Mouse (Mus musculus) telencephalon, adult 2 months (tissue): ENCODE results near the gene Hoxd11.

Experiments
- DNase-seq: peaks from one replicate; pipeline ENCODE4 v3.0.0-alpha.2; 2011; ENCODE audit warnings: low read depth, low spot score

The Hoxd11 gene

DNA sequence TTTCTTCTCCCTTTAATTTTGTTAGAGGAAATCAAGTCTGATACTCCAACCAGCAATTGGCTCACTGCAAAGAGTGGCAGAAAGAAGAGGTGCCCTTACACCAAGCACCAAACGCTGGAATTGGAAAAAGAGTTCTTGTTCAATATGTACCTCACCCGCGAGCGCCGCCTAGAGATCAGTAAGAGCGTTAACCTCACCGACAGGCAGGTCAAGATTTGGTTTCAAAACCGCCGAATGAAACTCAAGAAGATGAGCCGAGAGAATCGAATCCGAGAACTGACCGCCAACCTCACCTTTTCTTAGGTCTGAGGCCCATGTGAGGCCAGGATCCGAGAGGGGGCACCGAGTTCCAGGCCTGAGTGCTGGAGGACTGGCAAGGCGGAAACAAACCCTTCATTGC is 14.7 kb downstream of the Hoxd11 start:
- DNase-seq, result no peak

- DNase-seq, result no peak
These were observed 16.0 kb downstream of the Hoxd11 start for GRCm38 (mm10) chr2:74695383-74695782.

DNA sequence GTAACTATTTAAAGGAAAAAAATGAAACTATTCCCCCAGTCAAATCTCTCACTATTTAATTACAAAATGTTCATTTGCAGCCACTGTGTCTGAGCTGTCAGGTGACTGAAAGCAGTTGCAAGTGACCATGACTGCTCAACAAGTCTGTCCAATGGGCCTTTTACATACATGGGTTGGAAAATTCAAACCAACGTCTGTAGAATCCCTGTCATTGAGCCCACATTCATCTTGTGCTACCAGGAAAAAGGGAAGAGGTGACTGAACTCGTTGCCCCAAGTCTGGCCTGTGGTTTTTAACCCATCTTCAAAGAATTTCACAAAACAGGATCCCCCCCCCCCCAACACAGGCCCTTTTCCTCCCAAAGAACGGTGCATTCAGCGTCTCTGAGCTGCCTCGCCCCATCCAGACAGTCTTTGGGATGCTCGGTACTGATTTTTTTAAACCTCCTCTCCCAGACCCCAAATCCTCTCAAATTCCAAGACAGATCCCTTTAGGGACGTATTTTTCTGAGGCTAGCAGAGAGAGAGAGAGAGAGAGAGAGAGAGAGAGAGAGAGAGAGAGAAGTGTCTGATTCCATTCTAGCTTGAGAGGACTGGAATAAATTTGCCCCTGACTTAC is 16.6 kb downstream of the Hoxd11 start:
- DNase-seq, result no peak

DNA sequence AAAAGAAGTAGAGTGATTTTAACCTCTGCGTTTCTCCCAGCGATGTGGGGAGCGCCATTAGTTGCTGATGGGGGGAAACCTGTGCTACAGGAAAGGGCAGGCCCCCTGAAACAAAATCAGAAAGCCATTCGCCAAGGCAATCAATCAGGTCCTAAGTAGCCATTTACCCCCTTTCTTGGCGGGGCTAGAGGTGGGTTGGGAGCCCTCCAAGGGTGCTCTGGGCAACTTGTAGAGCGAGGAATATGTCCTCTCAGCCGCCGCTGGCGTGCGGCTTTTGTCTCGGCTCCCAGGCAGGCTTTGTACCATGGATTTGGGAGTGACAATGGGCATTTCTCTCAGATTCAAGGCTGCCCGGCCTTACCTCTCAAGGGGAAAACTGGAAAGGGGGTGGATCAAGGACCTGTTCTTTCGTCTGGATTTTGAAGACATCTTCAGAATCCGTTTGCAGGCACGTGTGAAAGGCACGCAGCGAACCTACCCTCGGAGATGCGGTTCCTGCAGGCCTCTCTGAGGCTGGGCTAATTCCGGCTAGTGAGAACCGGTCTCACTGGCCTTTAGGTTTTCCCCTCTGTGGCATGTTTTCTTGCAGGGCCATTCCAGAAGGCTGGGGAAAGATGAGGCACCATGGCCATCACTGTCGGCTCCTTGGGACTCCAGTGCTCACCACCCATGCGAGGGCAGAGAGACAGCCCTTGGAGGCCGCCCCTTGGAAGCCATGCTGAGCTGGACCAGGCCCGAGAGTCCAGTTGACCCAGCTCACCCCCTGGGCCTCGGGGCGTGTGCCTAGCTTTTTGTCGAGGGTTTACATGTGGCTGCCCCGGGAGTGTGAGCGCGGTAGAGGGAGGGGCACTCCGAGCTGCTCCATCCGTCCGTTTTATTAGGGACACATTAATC is 17.3 kb downstream of the Hoxd11 start:
- no peak for DNase-seq

DNA sequence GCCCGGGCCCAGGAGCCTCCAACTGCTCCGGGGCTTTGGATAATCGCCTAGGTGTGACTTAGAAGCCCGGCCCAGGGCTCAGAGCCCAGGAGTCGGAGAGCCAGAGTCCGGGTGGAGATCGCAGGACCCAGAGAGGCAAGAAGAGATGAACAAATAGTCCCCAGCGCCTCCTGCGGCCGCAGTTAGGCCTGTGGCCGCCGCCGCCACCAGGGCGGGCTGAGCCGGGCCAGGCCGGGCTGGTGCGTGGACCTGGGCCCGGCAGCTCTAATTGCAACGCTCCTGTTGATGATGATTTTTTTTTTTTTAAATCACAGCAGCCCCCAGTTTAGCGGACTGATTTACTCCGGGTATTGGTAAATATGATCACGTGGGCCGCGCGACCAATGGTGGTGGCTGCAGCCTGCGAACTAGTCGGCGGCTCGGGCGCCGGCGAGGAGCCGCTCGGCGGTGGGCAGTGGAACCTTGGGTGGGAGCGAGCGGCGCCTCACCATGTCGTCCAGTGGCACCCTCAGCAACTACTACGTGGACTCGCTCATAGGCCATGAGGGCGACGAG is 18.3 kb downstream of the Hoxd11 start, which contains the start of gene Hoxd9:
TSS of gene Hoxd9 (plus strand) at position 161 of the 555 bp plus-strand sequence.
- DNase-seq, result no peak

- no peak for DNase-seq
These were observed 19.1 kb downstream of the Hoxd11 start for GRCm38 (mm10) chr2:74698201-74699052.

- no peak for DNase-seq
These were observed 19.7 kb downstream of the Hoxd11 start for GRCm38 (mm10) chr2:74699053-74699430.

- DNase-seq, result no peak
These were observed 20.5 kb downstream of the Hoxd11 start for GRCm38 (mm10) chr2:74699664-74700545.

- no peak for DNase-seq
These were observed 21.3 kb downstream of the Hoxd11 start for GRCm38 (mm10) chr2:74700546-74701112.

DNA sequence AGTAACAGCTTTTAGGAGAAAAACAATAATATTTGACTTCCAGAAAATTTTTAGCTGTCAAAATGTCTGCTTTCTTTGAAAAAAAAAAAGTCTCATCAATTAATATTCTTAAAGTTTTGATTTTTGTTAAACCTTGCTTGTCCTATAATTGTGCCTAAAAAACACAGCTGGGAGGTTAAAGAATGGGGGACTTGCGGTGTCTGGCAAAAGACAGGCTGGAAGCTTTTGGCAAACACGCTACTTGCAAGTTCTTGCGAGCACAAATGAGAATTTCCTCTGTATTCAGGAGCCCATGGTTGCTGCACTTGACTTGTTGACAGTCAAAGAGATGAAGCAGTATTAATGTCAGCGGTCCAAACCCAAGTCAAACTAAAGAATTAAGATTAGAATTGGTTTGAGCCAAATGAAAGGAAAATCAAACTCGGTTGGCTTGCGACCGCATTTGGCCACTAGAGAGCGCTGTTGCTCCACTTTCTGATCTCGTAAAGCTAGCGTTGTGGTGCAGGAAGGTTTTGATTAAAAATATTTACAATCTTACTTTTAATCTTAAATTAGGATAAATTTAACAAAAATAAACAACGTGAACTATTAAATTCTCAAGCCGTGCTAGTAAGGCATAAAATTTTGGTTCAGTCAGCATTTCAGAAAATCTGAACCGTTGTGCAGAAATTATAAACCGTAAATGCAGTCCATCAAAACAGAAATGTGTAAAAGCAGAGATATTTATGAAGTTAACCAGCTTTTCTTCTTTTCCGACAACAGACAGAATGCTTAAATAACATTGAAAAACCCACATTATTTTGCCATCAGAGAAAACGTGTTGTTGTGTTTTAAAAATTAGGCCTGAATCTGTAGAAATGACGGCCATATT is 22.8 kb downstream of the Hoxd11 start:
- DNase-seq, result peak; percentile 49

- no peak for DNase-seq
These were observed 23.5 kb downstream of the Hoxd11 start for GRCm38 (mm10) chr2:74702820-74703219.

DNA sequence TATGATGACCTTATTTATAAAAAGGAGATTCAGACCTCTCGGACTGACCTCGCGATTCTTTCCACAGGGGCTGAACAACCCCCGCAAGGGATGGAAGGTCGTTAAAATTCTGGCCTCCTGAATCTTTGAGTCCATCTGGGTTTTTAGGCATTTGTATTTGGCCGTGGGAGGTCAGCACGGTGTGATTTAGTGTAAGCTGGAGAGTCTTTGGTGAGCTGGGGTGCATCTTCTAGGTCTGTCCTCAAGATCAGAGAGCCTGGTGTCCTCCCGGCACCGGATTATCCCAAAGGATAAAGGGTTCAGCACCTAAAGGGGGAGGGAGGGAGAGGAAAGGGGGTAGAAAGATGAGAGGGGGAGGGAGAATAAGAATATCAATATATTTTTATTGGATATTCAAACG is 24.0 kb downstream of the Hoxd11 start:
- no peak for DNase-seq

- no peak for DNase-seq
These were observed 24.5 kb downstream of the Hoxd11 start for GRCm38 (mm10) chr2:74703720-74704392.

- DNase-seq, result no peak
These were observed 25.1 kb downstream of the Hoxd11 start, which contains the start of gene Hoxd8 for GRCm38 (mm10) chr2:74704393-74704998. Gene Hoxd8 (plus strand): TSS chr2:74704615.

- no peak for DNase-seq
These were observed 25.7 kb downstream of the Hoxd11 start for GRCm38 (mm10) chr2:74704999-74705466.

DNA sequence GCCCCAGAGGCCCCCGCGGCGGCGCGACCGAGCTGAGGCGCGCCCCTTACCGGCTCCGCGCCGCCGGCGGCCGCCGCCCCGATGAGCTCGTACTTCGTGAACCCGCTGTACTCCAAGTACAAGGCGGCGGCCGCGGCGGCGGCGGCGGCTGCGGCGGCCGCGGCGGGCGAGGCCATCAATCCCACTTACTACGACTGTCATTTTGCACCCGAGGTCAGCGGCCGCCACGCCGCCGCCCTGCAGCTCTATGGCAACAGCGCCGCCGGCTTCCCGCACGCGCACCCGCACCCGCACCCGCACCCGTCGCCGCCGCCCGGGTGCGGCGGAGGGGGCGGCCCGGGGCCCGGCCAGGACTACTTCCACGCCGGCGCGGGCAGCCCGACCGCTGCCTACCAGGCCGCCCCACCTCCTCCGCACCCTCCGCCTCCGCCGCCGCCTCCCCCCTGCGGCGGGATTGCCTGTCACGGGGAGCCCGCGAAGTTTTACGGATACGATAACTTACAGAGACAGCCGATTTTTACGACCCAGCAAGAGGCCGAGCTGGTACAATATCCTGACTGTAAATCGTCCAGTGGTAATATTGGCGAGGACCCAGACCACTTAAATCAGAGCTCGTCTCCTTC is 26.2 kb downstream of the Hoxd11 start:
- no peak for DNase-seq

DNA sequence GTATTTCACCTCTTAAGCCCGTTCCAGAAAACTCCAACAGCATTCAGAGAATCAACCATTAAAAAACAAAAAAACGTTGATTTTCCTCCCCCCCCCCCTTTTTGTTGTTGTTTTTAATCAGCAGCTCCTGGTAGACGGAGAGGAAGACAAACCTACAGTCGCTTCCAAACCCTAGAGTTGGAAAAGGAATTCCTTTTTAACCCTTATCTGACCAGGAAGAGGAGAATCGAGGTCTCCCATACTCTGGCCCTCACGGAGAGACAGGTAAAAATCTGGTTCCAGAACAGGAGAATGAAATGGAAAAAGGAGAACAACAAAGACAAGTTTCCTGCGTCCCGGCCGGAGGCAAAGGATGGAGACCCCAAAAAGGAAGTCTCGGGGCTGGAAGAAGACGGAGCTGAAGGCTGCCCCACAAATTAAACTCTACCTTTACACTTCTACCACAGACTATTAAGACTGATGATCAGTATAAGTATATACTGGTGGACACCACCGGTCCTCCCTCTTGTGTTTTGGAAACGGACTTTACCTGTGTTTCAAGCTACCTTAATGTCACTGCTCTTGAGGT is 27.1 kb downstream of the Hoxd11 start:
- DNase-seq, result no peak
